Mouse (Mus musculus): ENCODE measurements around the gene Stam2.

Stam2 gene

GRCm38 (mm10) chr2:52742256-52743158, at the start of gene Stam2:
Gene Stam2, minus strand, starts transcription at chr2:52742281.
- DNase-seq (ENCODE audit: low read depth, low spot score), result peak; percentile 61

GRCm38 (mm10) chr2:52785106-52785721, 43.1 kb upstream of the Stam2 start:
- DNase-seq (ENCODE audit: low read depth, low spot score), result no peak

- DNase-seq (ENCODE audit: low read depth, low spot score), result no peak
These were observed 37.9 kb upstream of the Stam2 start for GRCm38 (mm10) chr2:52779987-52780386.

- no peak for DNase-seq (ENCODE audit: low read depth, low spot score)
These were observed 37.3 kb upstream of the Stam2 start for GRCm38 (mm10) chr2:52779381-52779780.

- no peak for DNase-seq (ENCODE audit: low read depth, low spot score)
These were observed 35.8 kb upstream of the Stam2 start for GRCm38 (mm10) chr2:52777839-52778238.

- no peak for DNase-seq (ENCODE audit: low read depth, low spot score)
These were observed 32.3 kb upstream of the Stam2 start for GRCm38 (mm10) chr2:52774373-52774772.

- DNase-seq (ENCODE audit: low read depth, low spot score), result no peak
These were observed 30.8 kb upstream of the Stam2 start for GRCm38 (mm10) chr2:52772774-52773393.

- DNase-seq (ENCODE audit: low read depth, low spot score), result no peak
These were observed 23.0 kb upstream of the Stam2 start for GRCm38 (mm10) chr2:52765130-52765529.

- no peak for DNase-seq (ENCODE audit: low read depth, low spot score)
These were observed 21.8 kb upstream of the Stam2 start for GRCm38 (mm10) chr2:52763891-52764290.

- peak; percentile 49 for DNase-seq (ENCODE audit: low read depth, low spot score)
These were observed 21.1 kb upstream of the Stam2 start for GRCm38 (mm10) chr2:52763040-52763736.

- DNase-seq (ENCODE audit: low read depth, low spot score), result no peak
These were observed 20.4 kb upstream of the Stam2 start for GRCm38 (mm10) chr2:52762529-52762928.

GRCm38 (mm10) chr2:52758627-52759026, 16.5 kb upstream of the Stam2 start:
- peak; percentile 59 for DNase-seq (ENCODE audit: low read depth, low spot score)

GRCm38 (mm10) chr2:52756691-52757090, 14.6 kb upstream of the Stam2 start:
- no peak for DNase-seq (ENCODE audit: low read depth, low spot score)

- no peak for DNase-seq (ENCODE audit: low read depth, low spot score)
These were observed 11.7 kb upstream of the Stam2 start for GRCm38 (mm10) chr2:52753573-52754317.

GRCm38 (mm10) chr2:52744099-52744498, 2.0 kb upstream of the Stam2 start:
- DNase-seq (ENCODE audit: low read depth, low spot score), result no peak

GRCm38 (mm10) chr2:52741681-52742255, 313 bp downstream of the Stam2 start:
- peak; percentile 28 for DNase-seq (ENCODE audit: low read depth, low spot score)

- no peak for DNase-seq (ENCODE audit: low read depth, low spot score)
These were observed 1.5 kb downstream of the Stam2 start for GRCm38 (mm10) chr2:52740596-52740995.

- no peak for DNase-seq (ENCODE audit: low read depth, low spot score)
These were observed 7.6 kb downstream of the Stam2 start for GRCm38 (mm10) chr2:52734504-52734903.

- DNase-seq (ENCODE audit: low read depth, low spot score), result no peak
These were observed 8.4 kb downstream of the Stam2 start for GRCm38 (mm10) chr2:52733659-52734058.

- no peak for DNase-seq (ENCODE audit: low read depth, low spot score)
These were observed 9.5 kb downstream of the Stam2 start for GRCm38 (mm10) chr2:52732611-52733010.

GRCm38 (mm10) chr2:52732001-52732400, 10.1 kb downstream of the Stam2 start:
- DNase-seq (ENCODE audit: low read depth, low spot score), result no peak

Data from WW6 (cell line).